Mouse (Mus musculus) myocyte (in vitro differentiated cells): ENCODE data around the gene Creb3l1.

Experiments
- E2F4 ChIP-seq: IDR thresholded peaks from one replicate; pipeline ENCODE4 v1.6.1; 2011; ENCODE audit warnings: mild to moderate bottlenecking, control low read depth, moderate library complexity; ENCODE audit not compliant: insufficient read depth
- MAX ChIP-seq: IDR thresholded peaks from one replicate; pipeline ENCODE4 v1.6.1; 2011; ENCODE audit warnings: low read depth, mild to moderate bottlenecking, control low read depth
- MYOD1 ChIP-seq, 3 experiments: IDR thresholded peaks; one replicate each; pipeline ENCODE4 v1.6.1; 2011; ENCODE audit warnings: control low read depth in 2 of 3, low read depth in 2 of 3, mild to moderate bottlenecking in 2 of 3, moderate library complexity in 1 of 3; ENCODE audit not compliant: insufficient read length in 2 of 3, control insufficient read depth in 1 of 3
- POLR2A ChIP-seq: IDR thresholded peaks from one replicate; pipeline ENCODE4 v1.6.1; 2011; ENCODE audit warnings: low read depth, mild to moderate bottlenecking, control low read depth, moderate library complexity; ENCODE audit not compliant: insufficient read length
- TCF12 ChIP-seq: IDR thresholded peaks from one replicate; pipeline ENCODE4 v1.6.1; 2011; ENCODE audit warnings: mild to moderate bottlenecking, control low read depth; ENCODE audit not compliant: poor library complexity, insufficient read depth, severe bottlenecking
- USF1 ChIP-seq: IDR thresholded peaks from one replicate; pipeline ENCODE4 v1.6.1; 2011; ENCODE audit warnings: low read depth, mild to moderate bottlenecking, control low read depth, moderate library complexity

- no peak for TF ChIP-seq POLR2A
- peak in 2 of 3 experiments; percentile 5 to 22 for TF ChIP-seq MYOD1 (IDR thresholded peaks at IDR 0.05; ENCODE audit: control insufficient read depth in 1 of 3, insufficient read length in 2 of 3, low read depth in 2 of 3)
- TF ChIP-seq USF1: no peak
- TF ChIP-seq MAX: no peak
- no peak for TF ChIP-seq TCF12
- no peak for TF ChIP-seq E2F4
These were observed 65.4 kb downstream of the Creb3l1 start for GRCm38 (mm10) chr2:91958701-91959457.
